Mouse (Mus musculus): ENCODE measurements at regions not wholly inside any gene's neighbourhood (a gene's known extent, or its start where the extent isn't known, plus 50 kb on each side); places are given as distances from the start of the nearest gene placed in this dataset.

GRCm38 (mm10) chr9:43929312-43930036, 113.7 kb upstream of the Thy1 start:
- no peak for DNase-seq
- intact Hi-C loops (cut with DNase I), result no loop called here

GRCm38 (mm10) chr9:43930037-43930404, 113.2 kb upstream of the Thy1 start:
- intact Hi-C loops (cut with DNase I), result no loop called here
- DNase-seq, result no peak

GRCm38 (mm10) chr9:43930476-43930875, 112.7 kb upstream of the Thy1 start:
- intact Hi-C loops (cut with DNase I), result no loop called here
- DNase-seq, result no peak

GRCm38 (mm10) chr9:43934012-43934690, 109.0 kb upstream of the Thy1 start:
- intact Hi-C loops (cut with DNase I), result no loop called here
- no peak for DNase-seq

GRCm38 (mm10) chr9:43934691-43935064, 108.5 kb upstream of the Thy1 start:
- DNase-seq, result peak; percentile 30 to 37
- intact Hi-C loops (cut with DNase I), result no loop called here

GRCm38 (mm10) chr9:43939336-43939735, 103.8 kb upstream of the Thy1 start:
- DNase-seq, result no peak

GRCm38 (mm10) chr9:43942147-43942546, 101.0 kb upstream of the Thy1 start:
- no peak for DNase-seq
- intact Hi-C loops (cut with DNase I), result no loop called here

More at GRCm38 (mm10) chr9:43939336-43939735, 103.8 kb upstream of the Thy1 start:
- intact Hi-C loops (cut with DNase I), result no loop called here

- DNase-seq, result no peak
- intact Hi-C loops (cut with DNase I), result no loop called here
Measured at GRCm38 (mm10) chr9:43943522-43943921, 99.7 kb upstream of the Thy1 start.

- intact Hi-C loops (cut with DNase I), result no loop called here
- DNase-seq, result peak; percentile 75 to 78
Measured at GRCm38 (mm10) chr9:43944816-43945741, 98.1 kb upstream of the Thy1 start.

- no peak for DNase-seq
- intact Hi-C loops (cut with DNase I), result no loop called here
Measured at GRCm38 (mm10) chr9:43945997-43946649, 97.1 kb upstream of the Thy1 start.

GRCm38 (mm10) chr9:43947089-43947488, 96.1 kb upstream of the Thy1 start:
- intact Hi-C loops (cut with DNase I), result no loop called here
- no peak for DNase-seq

- intact Hi-C loops (cut with DNase I), result no loop called here
- no peak for DNase-seq
Measured at GRCm38 (mm10) chr9:43947490-43948150, 95.6 kb upstream of the Thy1 start.

- intact Hi-C loops (cut with DNase I), result loop anchor here (1.0 kb wide), 1 partner anchor 19 kb away; no protein-coding TSS in a partner anchor
- peak; percentile 43 to 61 for DNase-seq
Measured at GRCm38 (mm10) chr9:43953128-43953527, 90.1 kb upstream of the Thy1 start.

GRCm38 (mm10) chr9:43959541-43959940, 83.6 kb upstream of the Thy1 start:
- peak; percentile 63 to 76 for DNase-seq
- intact Hi-C loops (cut with DNase I), result no loop called here

GRCm38 (mm10) chr9:43961431-43961830, 81.8 kb upstream of the Thy1 start:
- no peak for DNase-seq
- intact Hi-C loops (cut with DNase I), result no loop called here

GRCm38 (mm10) chr9:43965171-43965570, 78.0 kb upstream of the Thy1 start:
- intact Hi-C loops (cut with DNase I), result no loop called here
- no peak for DNase-seq

GRCm38 (mm10) chr9:43965811-43966210, 77.4 kb upstream of the Thy1 start:
- no peak for DNase-seq
- intact Hi-C loops (cut with DNase I), result no loop called here

GRCm38 (mm10) chr9:43970043-43970795, 73.0 kb upstream of the Thy1 start:
- DNase-seq, result no peak
- intact Hi-C loops (cut with DNase I), result no loop called here

- peak; percentile 41 for DNase-seq
- intact Hi-C loops (cut with DNase I), result no loop called here
Measured at GRCm38 (mm10) chr9:43970858-43971257, 72.3 kb upstream of the Thy1 start.
